In genomic region chr1:84317827-84318226, GRCm38 (mm10) we compare ENCODE assay signal across 22 mouse cellular contexts. TPM values are rescaled to one million over a fixed set of nuclear protein-coding genes. Genes with fewer than 3 reads are reported as not detected.
A peak's percentile ranks its signal among the peaks of the same experiment; 100 is the strongest.
DNase-seq lines count a peak whose midpoint lies in the region; ATAC-seq and TF ChIP-seq lines count a peak whose summit lies in the region.
"Had no signal": no experiment of that assay in that cellular context is flagged by ENCODE, and none has a peak within 500 bp of the region (broad histone marks: within the 10 kb centered on the region; RNA-seq: fewer than 3 reads in every experiment).

No protein-coding gene starts in this region.

- no peak overlapping the region for H3K27ac ChIP-seq in kidney, adult 2 months (ENCODE audit: insufficient read depth, low read depth, low read length)
- no peak overlapping the region for H3K27ac ChIP-seq in kidney, embryonic 16.5 days (ENCODE audit: low read length)
- H3K27ac ChIP-seq in hindbrain, postnatal 0 days, result no peak overlapping the region
- H3K27ac ChIP-seq: embryonic facial prominence, embryonic 10.5 days; forebrain, embryonic 12.5 days; limb, embryonic 10.5 days; liver, embryonic 15.5 days; midbrain, embryonic 13.5 days; stomach, postnatal 0 days had no signal

- no peak for TF ChIP-seq CTCF in kidney, adult 2 months (conservative IDR thresholded peaks at IDR 0.05; ENCODE audit: insufficient read depth, insufficient read length, low read depth, low read length)
- no peak for TF ChIP-seq CTCF in lung, adult 2 months (IDR thresholded peaks at IDR 0.05; ENCODE audit: insufficient read depth, low read length)
- TF ChIP-seq CTCF in hindbrain, postnatal 0 days (IDR thresholded peaks at IDR 0.05; ENCODE audit: low read depth), result no peak

- no peak overlapping the region for H3K9ac ChIP-seq in kidney, embryonic 16.5 days (replicated peaks; ENCODE audit: low read length)
- H3K9ac ChIP-seq in hindbrain, postnatal 0 days (replicated peaks; ENCODE audit: low read length), result no peak overlapping the region
- H3K9ac ChIP-seq: forebrain, embryonic 12.5 days; liver, embryonic 15.5 days; midbrain, embryonic 13.5 days had no signal

- peak; percentile 43 for DNase-seq in kidney, adult 2 months
- DNase-seq in lung, postnatal 36 days, result peak; percentile 27
- DNase-seq in lung, adult 2 months, result no peak
- no peak for DNase-seq in hindbrain, postnatal 0 days (ENCODE audit: low spot score)
- DNase-seq in neural tube, embryonic 10.5 days (ENCODE audit: extremely low spot score, low spot score), result no peak
- DNase-seq: B cell, adult 2 months; cerebellum, adult 11 months; cerebellum, postnatal 14 days; gastrocnemius, postnatal 25 days; kidney, postnatal 4 days; layer of hippocampus, adult 9-11 months; right cerebral cortex, postnatal 25 days had no signal

- no peaks in the 10 kb centered on the region for H3K4me1 ChIP-seq in kidney, adult 2 months (ENCODE audit: control insufficient read depth, insufficient read depth, low read length)
- no peaks in the 10 kb centered on the region for H3K4me1 ChIP-seq in kidney, embryonic 16.5 days (ENCODE audit: insufficient read depth, low read length)
- H3K4me1 ChIP-seq in lung, adult 2 months (ENCODE audit: control insufficient read depth, insufficient read depth, low read length), result no peaks in the 10 kb centered on the region
- no peaks in the 10 kb centered on the region for H3K4me1 ChIP-seq in hindbrain, postnatal 0 days (ENCODE audit: insufficient read depth, low read length)
- H3K4me1 ChIP-seq: forebrain, embryonic 12.5 days; limb, embryonic 10.5 days; liver, embryonic 15.5 days; midbrain, embryonic 13.5 days had no signal

- no peak for TF ChIP-seq POLR2A in kidney, adult 2 months (IDR thresholded peaks at IDR 0.05; ENCODE audit: low read depth, low read length)
- TF ChIP-seq POLR2A in lung, adult 2 months (IDR thresholded peaks at IDR 0.05; ENCODE audit: borderline replicate concordance, extremely low read depth, low read depth, low read length), result no peak

- whole genome bisulfite sequencing in kidney, adult 2 months, result 86% methylated on average over 1 of the region's 1 CpGs
- 95% methylated on average over 1 of the region's 1 CpGs for WGBS in kidney, embryonic 16.5 days
- 74% methylated on average over 1 of the region's 1 CpGs for WGBS in lung, adult 2 months
- 89% methylated on average over 1 of the region's 1 CpGs for WGBS in hindbrain, postnatal 0 days

- H3K27me3 ChIP-seq in kidney, adult 2 months (replicated peaks; ENCODE audit: control insufficient read depth, insufficient read depth, low read length), result no peaks in the 10 kb centered on the region
- H3K27me3 ChIP-seq in kidney, embryonic 16.5 days (ENCODE audit: insufficient read depth, low read length), result no peaks in the 10 kb centered on the region
- no peaks in the 10 kb centered on the region for H3K27me3 ChIP-seq in hindbrain, postnatal 0 days (ENCODE audit: insufficient read depth, low read length)
- H3K27me3 ChIP-seq: forebrain, embryonic 12.5 days; liver, embryonic 15.5 days; midbrain, embryonic 13.5 days had no signal

- no peaks in the 10 kb centered on the region for H3K36me3 ChIP-seq in kidney, adult 2 months (ENCODE audit: control insufficient read depth, insufficient read depth, low read length)
- H3K36me3 ChIP-seq in kidney, embryonic 16.5 days (ENCODE audit: insufficient read depth, low read length), result no peaks in the 10 kb centered on the region
- H3K36me3 ChIP-seq in hindbrain, postnatal 0 days (ENCODE audit: insufficient read depth, low read length), result no peaks in the 10 kb centered on the region
- H3K36me3 ChIP-seq: embryonic facial prominence, embryonic 10.5 days; forebrain, embryonic 12.5 days; limb, embryonic 10.5 days; liver, embryonic 15.5 days; midbrain, embryonic 13.5 days had no signal

- H3K9me3 ChIP-seq in kidney, embryonic 16.5 days (ENCODE audit: low read length), result no peaks in the 10 kb centered on the region
- no peaks in the 10 kb centered on the region for H3K9me3 ChIP-seq in hindbrain, postnatal 0 days (ENCODE audit: low read length)
- H3K9me3 ChIP-seq: embryonic facial prominence, embryonic 10.5 days; forebrain, embryonic 12.5 days; limb, embryonic 10.5 days; liver, embryonic 15.5 days; midbrain, embryonic 13.5 days had no signal

- H3K4me3 ChIP-seq in kidney, adult 2 months (ENCODE audit: insufficient read depth, low read depth, low read length), result no peak overlapping the region
- H3K4me3 ChIP-seq in kidney, embryonic 16.5 days (ENCODE audit: low read length), result no peak overlapping the region
- no peak overlapping the region for H3K4me3 ChIP-seq in lung, adult 2 months (replicated peaks; ENCODE audit: extremely low read depth, low read depth, low read length)
- no peak overlapping the region for H3K4me3 ChIP-seq in hindbrain, postnatal 0 days (ENCODE audit: low read length)
- H3K4me3 ChIP-seq: embryonic facial prominence, embryonic 10.5 days; forebrain, embryonic 12.5 days; limb, embryonic 10.5 days; liver, embryonic 15.5 days; midbrain, embryonic 13.5 days; myocyte had no signal

- ATAC-seq in kidney, embryonic 16.5 days (ENCODE audit: low FRiP score, low TSS enrichment), result no peak
- peak; percentile 83 for ATAC-seq in granulocyte monocyte progenitor cell, adult 5-6 weeks (replicated peaks; ENCODE audit: poor library complexity, severe bottlenecking)
- ATAC-seq in neutrophil, adult 5-6 weeks (ENCODE audit: extremely low read depth, insufficient number of reproducible peaks, low FRiP score, poor library complexity, severe bottlenecking), result peak; percentile 98
- ATAC-seq in hindbrain, postnatal 0 days, result no peak
- ATAC-seq: midbrain, embryonic 13.5 days had no signal

- H3K4me2 ChIP-seq in kidney, embryonic 16.5 days (replicated peaks; ENCODE audit: low read depth, low read length), result no peak overlapping the region
- H3K4me2 ChIP-seq in hindbrain, postnatal 0 days (ENCODE audit: low read depth, low read length), result no peak overlapping the region
- H3K4me2 ChIP-seq: forebrain, embryonic 12.5 days; liver, embryonic 15.5 days; midbrain, embryonic 13.5 days had no signal

RNA-seq across cellular contexts. Expression of gene Pid1, which starts 46.2 kb away (rescaled TPM):
- 6.7 and 8.5 TPM in 2 replicates for polyA plus RNA-seq in kidney, adult 2 months (2012; rRNA removed)
- 34.1 and 37.6 TPM in 2 replicates for polyA plus RNA-seq in kidney, embryonic 16.5 days (2015; fragmentation: Nextera tagmentation; extraction: Ambion mirVana)
- polyA plus RNA-seq in lung, adult 2 months (2012; rRNA removed), result 20.6 and 28.9 TPM in 2 replicates
- 4.1 and 5.3 TPM in 2 replicates for total RNA-seq in granulocyte monocyte progenitor cell, adult 5-6 weeks (2014; fragmentation: Nextera tagmentation)
- total RNA-seq in granulocyte monocyte progenitor cell, adult 5-6 weeks (2017), result 0.21 and 2.7 TPM in 2 replicates
- 9.4 and 14.7 TPM in 2 replicates for total RNA-seq in neutrophil, adult 5-6 weeks (2017)
- total RNA-seq in hindbrain, postnatal 0 days (2014; rRNA removed), result 71.1 and 74.1 TPM in 2 replicates
- polyA plus RNA-seq in hindbrain, postnatal 0 days (2015; fragmentation: Nextera tagmentation; extraction: Ambion mirVana), result 72.1 and 74.9 TPM in 2 replicates

Comparison
In these comparisons a context has a peak if more than half of its experiments do, and no peak if none do; other contexts are left out.
1. DNase-seq: peak in kidney, adult 2 months (single experiment) and lung, postnatal 36 days (single experiment); none in lung, adult 2 months (single experiment), hindbrain, postnatal 0 days (single experiment) and neural tube, embryonic 10.5 days (single experiment).
2. ATAC-seq: peak in granulocyte monocyte progenitor cell, adult 5-6 weeks (single experiment) and neutrophil, adult 5-6 weeks (single experiment); none in kidney, embryonic 16.5 days (single experiment) and hindbrain, postnatal 0 days (single experiment).